Mouse (Mus musculus) cerebral cortex, adult 2 months (tissue): ENCODE measurements around the gene B3gntl1.

Experiments
- WGBS: fragments of 180-500 bp; shearing (Covaris S2); methylation state at CpG from one replicate; pipeline ENCODE4 v1.1.7; 2018; 5-methylcytosine and 5-hydroxymethylcytosine counted together

B3gntl1 gene

GRCm38 (mm10) chr11:121649900-121650299 is 23.1 kb downstream of the B3gntl1 start:
- 56% methylated on average over 10 of the region's 10 CpGs for WGBS

DNA sequence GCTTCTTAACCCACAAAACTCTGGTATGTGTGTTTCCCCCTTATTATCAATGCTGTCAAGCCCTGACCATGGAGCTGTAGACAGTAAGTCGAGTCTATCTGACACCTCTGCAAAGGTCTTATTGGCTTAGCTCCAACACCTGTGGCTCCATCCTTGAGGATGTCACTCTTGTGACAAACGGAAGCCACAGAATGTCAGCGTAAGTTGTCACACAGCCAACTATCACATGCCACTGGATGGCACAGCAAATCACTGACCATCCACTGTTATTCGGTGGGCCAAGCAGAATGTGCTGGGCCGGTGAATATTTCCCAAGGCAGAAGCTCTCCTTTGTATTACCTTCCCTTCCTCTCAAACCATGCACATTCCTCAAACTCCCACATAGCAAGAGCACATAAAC is 24.8 kb downstream of the B3gntl1 start:
- WGBS, result 90% methylated on average over 5 of the region's 5 CpGs

GRCm38 (mm10) chr11:121647321-121647720 is 25.6 kb downstream of the B3gntl1 start:
- WGBS, result 89% methylated on average over 9 of the region's 9 CpGs

DNA sequence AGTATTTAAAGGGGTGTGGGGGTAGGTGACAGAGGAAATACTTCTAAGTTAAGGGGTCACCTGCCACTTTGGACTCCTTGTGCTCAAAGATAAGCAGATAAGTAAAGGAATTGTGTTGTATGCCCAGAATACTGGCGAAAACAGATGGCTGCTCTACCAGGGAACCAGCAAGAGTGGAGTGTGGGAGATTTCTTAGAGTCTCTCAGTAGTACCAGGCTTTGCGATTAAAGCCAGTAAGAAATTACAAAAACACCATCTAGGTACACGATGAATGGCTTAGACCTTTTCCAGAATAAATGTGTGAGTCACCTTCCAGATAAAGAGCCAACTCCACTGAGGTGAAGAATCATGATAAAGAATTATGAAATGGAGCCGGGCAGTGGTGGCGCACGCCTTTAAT is 27.6 kb downstream of the B3gntl1 start:
- 59% methylated on average over 6 of the region's 6 CpGs for WGBS

DNA sequence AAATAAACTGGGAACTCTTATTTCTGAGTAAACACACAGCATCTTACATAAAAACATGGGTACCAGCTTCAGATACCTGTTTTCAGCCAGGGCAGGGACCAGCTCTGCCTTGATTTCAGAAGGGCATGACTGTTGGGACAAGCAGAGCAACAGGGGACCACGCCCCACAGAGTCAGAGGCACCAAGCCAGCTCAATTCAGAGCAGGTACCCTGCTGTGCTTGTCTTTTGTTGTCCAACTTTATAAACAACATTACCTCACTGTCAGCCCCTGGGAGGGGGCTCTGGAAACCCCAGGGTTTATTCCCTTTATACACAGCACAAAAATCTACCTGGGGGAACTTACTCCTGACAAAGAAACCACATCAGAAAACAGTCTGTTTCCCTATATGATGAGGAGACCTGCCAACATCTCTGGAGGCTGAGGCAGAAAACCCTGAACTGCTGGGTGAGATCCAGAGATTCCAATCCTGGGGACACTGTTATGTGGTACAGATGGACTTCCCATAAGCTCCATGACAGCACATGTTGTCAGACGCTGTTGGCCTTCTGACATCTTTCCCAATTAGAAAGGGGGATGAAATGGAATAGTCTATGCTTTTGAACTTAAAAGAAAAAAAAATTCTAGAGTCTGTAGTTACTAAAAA is 31.3 kb downstream of the B3gntl1 start:
- 67% methylated on average over 2 of the region's 2 CpGs for WGBS

DNA sequence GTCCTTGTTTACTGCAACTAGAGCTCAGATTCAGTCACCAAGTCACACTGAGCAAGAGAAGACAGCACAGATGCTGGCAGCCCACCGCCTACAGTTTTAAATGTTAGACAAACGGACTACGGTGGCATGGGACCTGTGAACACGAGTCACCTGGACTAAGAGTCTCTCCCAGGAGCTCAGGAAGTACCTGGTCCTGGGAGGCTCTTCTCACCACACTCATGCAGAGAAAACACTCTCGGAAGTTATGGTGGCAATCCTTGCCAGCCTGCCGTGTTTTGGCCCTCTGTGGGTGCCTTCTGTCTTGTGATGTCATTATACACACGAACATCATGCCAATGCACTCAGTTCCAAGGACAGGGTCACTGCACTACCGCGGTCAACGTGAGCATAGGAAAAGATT is 36.3 kb downstream of the B3gntl1 start:
- WGBS, result 92% methylated on average over 10 of the region's 10 CpGs

DNA sequence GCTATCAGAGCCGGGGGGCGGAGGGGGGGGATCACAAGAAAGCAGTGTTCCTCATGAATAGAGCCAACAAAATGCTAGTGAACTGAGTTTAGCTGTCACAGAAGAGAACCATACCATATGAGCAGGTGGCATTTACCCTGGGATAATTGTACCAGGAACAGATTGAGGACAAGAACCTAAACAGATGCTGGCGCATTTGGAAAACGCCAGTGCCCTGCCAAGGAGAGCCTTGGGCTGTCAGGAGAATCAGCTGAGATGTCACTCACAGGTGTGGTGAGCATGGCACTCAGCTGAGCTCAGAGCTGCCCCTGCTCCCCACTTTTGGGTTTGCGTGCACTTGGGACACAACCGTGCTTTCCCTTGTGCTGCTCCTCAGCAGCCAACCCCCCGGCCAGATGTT is 41.5 kb downstream of the B3gntl1 start:
- WGBS, result 77% methylated on average over 7 of the region's 7 CpGs

- WGBS, result 74% methylated on average over 4 of the region's 4 CpGs
Observed at GRCm38 (mm10) chr11:121630406-121630805, 42.5 kb downstream of the B3gntl1 start.

DNA sequence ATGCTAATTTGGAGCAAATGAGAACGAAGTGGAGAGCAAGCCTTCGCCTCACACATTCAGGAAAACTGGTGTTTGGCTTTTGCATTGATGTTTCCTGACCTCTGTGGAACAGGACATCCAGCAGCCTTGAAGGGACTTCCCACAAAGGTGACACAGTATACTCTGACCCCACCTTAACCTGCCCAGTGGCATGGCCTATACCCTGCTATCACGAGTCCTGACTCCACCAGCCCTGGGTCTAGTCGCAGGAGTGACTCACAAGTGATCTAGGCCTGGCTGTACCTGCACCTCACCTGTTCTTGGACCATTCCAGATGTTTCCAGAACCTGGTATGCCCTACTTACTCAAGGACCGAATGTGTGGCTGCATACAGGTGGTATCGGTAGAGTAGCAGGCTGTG is 43.4 kb downstream of the B3gntl1 start:
- 94% methylated on average over 6 of the region's 6 CpGs for WGBS

DNA sequence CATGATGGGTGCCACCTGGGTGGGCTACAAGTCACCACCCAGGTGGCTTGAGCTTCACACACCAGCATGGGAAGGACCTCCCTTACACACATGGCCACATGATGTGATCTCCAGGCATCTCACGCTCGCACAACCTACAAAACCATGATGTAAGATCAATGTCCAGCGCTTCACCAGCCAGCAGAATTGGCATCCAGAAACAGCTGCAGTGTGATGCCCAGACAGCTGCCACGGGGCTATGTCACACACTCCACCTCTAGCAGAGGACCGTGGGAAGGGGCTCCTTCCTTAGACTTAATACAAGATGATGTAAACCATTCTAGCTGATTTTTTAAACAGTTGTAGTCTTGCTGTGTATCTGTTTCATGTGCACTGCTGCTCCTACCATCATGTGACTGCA is 45.4 kb downstream of the B3gntl1 start:
- WGBS, result 87% methylated on average over 5 of the region's 5 CpGs

- 94% methylated on average over 4 of the region's 4 CpGs for WGBS
Observed at GRCm38 (mm10) chr11:121625007-121625406, 47.9 kb downstream of the B3gntl1 start.

GRCm38 (mm10) chr11:121617371-121617770 is 55.6 kb downstream of the B3gntl1 start:
- 93% methylated on average over 1 of the region's 1 CpGs for WGBS

DNA sequence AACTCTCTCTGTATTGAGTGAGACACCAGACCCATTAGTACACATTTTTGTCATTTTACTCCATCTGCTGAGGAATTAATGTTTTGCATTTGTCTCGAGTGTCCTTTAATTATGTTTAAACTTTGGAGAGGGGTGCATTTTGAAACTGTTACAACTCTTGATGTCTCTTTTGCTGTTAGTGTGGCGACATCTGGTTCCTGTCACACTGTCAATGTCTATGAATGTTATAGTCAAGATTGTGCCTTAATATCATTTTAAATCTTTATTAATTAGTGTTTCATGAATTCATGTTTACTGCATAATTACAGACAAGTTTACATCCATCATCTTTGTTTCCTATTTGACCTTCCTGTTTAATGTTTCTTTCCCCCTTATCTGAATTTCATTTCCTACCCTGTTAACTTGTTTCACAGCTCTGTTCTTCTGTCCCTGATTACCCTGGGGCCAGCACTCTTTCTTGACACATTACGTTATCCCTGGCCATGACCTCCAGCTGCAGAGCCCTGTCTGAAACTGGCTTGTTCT is 56.9 kb downstream of the B3gntl1 start:
- 85% methylated on average over 3 of the region's 3 CpGs for WGBS

GRCm38 (mm10) chr11:121605604-121606003 is 67.3 kb downstream of the B3gntl1 start:
- 87% methylated on average over 6 of the region's 6 CpGs for WGBS

DNA sequence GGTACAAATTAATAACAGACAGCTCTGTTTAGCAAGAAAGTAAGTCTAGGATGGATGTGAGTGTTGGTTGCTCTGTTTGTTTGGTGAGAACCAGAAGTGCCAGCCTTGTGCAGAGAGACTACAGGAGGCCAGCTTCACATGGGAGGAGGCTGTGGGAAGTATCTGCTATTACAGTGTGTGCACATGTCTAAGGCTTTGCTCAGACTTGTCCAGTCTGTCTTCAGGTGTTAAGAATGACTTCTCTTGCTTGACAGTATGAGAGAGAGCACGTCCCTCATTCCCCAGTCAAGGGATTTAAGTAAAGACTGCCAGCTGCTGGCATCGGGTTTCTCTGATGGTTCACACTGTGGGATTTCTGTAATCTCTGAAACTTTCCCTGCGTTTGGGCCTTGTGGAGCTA is 71.5 kb downstream of the B3gntl1 start:
- 84% methylated on average over 3 of the region's 3 CpGs for WGBS

GRCm38 (mm10) chr11:121597254-121597653 is 75.7 kb downstream of the B3gntl1 start:
- WGBS, result 79% methylated on average over 6 of the region's 6 CpGs
